Mouse (Mus musculus): ENCODE measurements around the gene Mid1.
"Not testable (repeated sequence)": the region's sequence is repeated elsewhere in the genome, so short reads cannot be mapped to it uniquely, and the experiment has no call there.

DNA sequence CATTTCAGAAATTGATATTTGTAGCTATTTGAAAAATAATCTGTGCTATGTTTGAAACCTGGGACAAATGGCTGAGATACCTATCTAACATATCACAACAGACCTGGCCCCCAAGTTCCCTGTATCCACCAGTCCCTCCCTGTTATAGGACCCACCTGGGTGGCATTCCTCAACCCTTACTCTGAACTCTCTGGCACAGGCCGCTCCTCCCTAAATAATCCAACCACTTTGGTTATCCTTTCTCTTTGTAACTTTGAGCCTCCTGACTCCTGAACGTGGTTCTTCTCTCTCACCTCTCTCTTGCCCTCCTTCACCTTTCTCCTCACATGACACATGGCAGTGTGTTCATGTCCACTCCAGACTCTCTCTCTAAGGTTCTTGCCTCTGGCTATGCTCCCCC is 287.1 kb downstream of the Mid1 start:
- not testable (repeated sequence) for TF ChIP-seq CTCF, POLR2A (IDR thresholded peaks at IDR 0.05; ENCODE audit: extremely low read depth, insufficient read depth, low read length)
